Mouse (Mus musculus): Measurements from ENCODE around the gene Rps6ka3.

Rps6ka3 gene

DNA sequence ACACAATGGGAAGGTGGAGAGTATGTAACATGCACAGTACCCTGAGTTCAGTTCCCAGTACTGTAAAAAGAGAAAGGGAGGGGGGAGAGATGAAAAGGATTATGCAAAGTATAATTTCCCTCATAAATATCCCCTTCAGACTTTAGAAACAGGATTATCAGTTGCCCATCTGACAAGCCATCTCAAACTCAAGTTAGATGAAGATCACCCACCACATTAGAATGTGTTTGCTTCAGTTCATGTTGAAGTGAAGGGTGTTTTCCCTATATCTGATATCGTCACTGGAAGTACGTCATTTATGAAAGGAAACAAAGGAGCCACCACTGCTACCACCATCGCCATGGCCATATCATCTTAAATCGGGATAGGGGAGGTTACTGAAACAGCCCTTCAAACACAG is at the start of gene Rps6ka3:
Rps6ka3 (plus strand) TSS at position 301 of the 400 bp plus-strand sequence.
- DNase-seq (ENCODE audit: low spot score in 2 of 2): no peak

DNA sequence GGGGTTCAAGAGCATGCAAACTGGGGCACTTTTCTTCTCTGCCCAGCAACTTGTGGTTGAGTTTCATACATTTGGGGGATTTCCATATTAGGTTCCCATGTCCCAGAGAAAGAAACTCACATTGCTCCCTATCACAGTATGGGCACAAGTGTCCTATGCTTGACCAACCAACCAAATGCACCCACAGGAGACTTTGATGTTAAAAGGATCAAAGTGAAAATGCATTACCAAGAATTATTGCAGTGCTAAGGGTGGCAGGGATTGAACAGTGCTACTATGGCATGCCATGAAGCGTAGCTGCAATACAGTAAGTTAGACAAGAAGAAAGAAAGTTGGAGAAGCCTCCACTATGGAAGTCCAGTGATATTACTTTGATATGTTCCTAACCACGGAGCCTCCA is 40.9 kb upstream of the Rps6ka3 start:
- no peak for DNase-seq (ENCODE audit: low spot score in 2 of 2)

DNA sequence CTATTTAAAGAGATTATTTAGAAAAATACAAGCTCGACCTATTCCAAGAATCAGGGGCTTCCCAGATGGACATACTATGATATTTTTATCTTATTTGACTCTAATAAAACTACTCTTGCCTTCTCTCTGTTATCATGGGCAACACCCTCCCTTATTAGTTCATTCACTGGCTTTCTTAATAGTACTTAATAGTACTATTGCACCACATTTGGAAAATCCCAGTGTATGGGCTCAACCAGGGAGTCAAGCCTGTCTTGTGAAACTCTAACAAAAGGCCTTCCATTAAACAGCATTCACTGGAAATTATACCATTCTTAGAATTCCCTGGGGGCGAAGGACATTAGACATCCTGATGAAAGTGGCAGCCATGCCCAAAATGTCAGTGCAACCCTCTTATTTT is 38.5 kb upstream of the Rps6ka3 start:
- no peak for DNase-seq (ENCODE audit: low spot score in 2 of 2)

DNA sequence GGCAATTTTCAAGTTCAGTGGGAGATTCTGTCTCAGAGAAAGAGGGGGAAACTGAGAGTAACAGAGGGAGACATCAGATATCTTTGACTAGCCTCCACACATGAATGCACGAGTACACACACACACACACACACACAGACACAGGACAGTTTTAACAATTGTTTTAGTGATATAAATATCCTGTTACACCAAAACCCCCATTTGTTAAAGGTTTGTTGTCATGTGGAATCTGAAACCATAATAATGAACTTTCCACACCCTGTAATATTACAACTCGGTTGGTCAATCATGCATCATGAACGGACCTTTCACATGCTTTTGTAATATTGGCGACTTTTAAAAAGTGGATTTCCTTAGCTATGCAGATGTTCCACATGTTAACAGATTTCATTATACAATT is 18.5 kb upstream of the Rps6ka3 start:
- DNase-seq (ENCODE audit: low spot score in 2 of 2): no peak

DNA sequence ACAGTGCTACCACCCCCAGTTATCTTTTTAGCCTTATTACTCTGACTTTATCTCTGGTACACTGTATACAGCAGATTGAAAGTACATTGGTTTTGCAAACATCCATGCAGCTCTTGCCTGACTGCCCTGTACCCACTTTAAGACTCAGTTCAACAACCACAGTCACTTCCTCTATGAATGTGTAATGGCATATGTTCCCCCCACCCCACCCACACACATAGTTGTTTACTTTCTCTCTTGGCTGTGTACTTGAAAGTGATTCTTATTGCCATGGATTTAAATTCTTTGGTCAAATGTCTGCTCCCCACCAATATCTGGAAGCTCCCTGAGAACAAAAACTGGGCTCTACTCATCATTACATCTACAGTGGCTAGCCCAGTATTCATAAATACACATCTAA is 10.6 kb upstream of the Rps6ka3 start:
- no peak for DNase-seq (ENCODE audit: low spot score in 2 of 2)

DNA sequence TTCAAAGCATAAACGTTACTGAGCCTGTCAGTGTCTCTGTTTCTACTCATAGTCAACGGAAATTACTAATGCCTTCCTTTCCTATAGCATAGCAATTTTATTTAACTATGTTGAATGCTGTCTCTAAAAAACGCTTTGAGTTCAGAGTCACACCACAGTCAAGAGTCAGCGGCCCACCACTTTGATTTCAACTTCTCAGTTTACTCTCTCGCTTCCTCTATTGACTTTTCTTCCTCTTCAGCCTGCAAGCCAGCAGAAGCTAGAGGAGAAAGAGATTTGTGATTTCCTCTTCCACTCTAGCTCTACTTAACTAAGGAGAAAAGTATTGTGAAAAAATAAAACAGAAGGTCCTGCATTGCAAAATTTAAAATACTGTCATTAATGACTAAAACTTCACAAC is 10.0 kb upstream of the Rps6ka3 start:
- no peak for DNase-seq (ENCODE audit: low spot score in 2 of 2)

DNA sequence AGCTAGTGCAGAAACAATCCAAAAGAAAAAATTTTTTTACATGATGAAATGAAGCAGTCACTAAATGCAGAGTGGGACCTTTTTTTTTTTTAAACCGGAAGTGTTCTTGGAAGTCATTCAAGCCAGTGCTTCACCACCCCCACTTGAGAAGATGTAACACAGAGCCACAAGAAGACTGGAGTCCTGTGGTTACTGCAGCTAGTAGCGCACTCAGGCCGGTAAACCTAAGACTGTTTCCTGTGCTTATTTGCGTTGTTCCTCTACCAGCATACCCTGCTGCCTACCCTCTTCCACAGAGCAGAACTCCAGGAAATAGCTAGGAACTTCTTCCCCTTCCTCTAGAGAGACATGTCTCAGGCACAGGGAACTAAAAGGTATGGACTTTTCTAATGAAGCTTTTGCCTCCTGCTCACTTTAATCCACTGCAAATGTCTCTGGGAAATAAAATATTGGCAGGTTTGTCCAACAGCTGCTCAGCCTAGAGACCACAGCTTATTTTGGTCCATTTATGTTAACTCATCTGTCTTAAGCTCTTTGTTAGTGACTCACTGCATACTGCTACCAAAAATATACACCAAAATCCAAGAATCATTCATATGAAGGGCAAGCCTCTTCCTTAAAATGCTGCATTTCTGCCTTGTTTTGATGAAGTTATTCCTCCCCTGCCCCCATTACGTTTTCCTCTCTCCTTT is 931 bp downstream of the Rps6ka3 start:
- DNase-seq (ENCODE audit: low spot score in 2 of 2): peak in 1 of 2 experiments; percentile 3

DNA sequence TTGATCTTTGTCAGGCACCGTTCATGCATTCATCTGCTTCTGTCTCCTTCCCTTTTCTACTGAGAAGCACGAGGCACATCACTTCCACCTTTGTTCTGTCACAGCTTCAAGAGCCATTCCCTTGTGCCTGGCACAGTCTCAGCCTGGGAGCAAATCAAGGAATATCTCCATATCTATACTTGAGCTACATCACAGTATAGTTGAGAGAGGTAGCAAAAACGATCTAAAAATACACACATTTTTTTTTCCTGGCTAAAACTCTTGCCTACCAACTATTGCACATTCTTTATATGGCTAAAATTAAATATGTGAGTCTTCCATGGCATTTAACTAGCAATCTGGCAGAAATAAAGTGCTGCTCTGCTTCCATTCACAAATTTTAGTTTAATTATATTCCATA is 5.1 kb downstream of the Rps6ka3 start:
- no peak for DNase-seq (ENCODE audit: low spot score in 2 of 2)

DNA sequence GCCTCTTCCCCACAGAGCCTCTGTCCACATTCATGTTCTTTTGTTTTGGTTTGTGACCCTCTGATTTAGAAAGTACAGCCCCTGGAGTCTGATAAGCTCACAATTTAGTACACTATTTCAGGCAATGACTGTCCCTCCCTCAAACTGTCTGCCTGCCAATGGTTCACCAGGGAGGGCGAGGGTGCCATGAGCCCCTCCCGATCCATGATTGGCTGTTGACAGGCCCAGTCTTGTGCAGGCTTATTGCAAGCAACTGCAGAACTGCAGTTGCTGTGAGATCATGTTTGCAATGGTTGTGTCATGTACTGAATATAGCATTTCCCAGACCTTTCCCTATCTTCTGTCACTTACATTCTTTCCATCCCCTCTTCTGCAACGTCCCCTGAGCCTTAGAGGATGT is 12.4 kb downstream of the Rps6ka3 start:
- DNase-seq (ENCODE audit: low spot score in 2 of 2): no peak

DNA sequence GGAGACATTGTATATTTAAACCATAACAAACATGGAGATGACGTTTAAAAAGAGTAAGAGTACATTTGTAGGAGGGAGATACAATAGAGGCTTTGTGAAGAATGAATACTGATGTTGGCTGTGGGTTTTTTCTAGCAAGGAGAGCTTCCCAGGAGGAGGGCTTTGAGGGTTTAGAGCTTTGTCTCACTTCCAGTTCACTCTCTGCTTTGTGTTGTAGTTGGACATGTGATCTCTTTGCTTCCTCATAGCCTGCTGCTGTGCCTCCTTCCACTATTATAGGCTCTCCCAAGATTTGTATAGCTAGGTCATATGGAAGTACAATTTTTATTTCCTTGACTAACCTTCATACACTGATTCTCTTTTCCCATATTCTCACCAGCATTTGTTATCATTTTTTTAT is 27.2 kb downstream of the Rps6ka3 start:
- no peak for DNase-seq (ENCODE audit: low spot score in 2 of 2)

DNA sequence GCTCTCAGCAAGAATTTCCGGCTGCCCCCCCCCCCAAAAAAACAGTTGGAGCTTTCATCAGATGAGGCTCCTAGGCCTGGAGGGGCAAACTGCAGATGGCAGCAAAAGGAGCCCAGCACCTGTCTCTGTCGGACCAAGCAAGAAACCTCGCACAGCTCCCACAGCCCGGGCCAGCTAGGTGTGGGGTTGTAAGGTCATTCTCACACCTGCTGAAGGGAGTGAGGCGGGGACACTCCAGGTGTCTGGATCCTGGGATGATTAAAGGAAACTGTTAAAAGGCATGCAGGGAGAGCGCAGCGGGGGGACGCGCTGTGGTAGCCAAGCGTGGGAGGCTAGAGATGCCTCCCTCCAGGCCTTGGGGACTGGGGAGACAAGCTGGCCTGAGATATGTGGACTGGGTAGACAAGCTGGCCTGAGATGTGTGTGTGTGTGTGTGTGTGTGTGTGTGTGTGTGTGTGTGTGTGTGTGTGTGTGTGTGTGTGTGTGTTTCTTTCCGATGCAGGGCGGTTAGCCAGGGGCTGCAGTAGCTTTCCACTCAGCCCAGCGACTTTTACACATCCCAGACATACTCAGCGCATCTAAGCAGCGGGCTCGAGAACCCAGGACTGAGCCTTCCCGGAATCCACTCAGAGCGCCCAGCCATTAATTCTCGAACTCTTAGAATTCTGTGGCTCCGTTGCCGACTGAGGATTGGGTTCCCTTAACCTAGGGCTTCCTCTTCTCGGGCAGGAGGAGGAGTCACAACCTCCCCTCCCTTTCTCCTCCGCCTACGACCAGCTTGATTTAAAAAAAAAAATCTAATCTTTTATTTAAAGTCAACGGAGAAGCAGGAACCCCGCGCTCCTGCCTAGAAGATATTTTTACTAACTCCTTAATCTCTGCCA is 44.1 kb downstream of the Rps6ka3 start:
- peak; percentile 39 to 44 for DNase-seq (ENCODE audit: low spot score in 2 of 2)

DNA sequence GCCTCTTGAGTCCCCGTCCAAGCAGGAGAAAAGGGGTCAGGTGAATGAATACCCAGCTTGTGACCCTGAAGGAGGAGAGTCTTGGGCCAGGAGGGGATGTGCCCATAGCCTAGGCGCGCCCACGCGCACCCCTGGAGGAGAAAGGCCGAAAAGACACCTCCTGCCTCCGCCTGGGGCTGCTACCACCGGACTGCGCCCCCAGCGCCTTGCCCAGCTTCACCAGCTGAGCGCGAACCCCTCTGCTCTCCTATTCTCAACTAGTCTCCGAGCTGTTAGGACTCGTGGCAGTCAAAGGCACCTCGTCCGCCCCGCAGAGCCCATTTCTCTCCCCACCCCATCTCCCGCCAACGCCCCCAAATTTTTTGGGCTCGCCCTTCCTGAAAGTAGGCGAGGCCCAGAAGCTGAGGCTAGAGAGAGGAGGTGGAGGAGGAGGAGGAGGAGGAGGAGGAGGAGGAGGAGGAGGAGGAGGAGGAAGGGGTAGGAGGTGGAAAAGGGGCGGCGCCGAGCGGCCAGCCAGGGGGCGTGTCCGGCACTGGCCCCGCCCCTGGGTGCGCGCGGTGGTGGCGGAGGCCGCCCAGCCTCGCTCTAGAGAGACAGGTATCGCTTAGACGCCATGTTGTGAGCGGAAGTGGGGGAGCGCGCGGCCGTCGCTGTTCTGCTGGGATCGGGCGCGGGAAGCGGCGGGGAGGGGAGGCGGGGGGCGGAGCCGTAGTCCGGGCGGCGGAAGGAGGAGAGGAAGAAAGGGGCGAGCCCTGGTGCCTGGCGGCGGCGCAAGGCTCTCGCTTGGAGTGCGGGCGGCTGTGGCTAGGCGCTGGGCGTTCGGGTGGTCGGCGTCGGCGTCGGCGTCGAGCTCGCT is 45.2 kb downstream of the Rps6ka3 start:
- peak; percentile 87 to 88 for DNase-seq (ENCODE audit: low spot score in 2 of 2)

DNA sequence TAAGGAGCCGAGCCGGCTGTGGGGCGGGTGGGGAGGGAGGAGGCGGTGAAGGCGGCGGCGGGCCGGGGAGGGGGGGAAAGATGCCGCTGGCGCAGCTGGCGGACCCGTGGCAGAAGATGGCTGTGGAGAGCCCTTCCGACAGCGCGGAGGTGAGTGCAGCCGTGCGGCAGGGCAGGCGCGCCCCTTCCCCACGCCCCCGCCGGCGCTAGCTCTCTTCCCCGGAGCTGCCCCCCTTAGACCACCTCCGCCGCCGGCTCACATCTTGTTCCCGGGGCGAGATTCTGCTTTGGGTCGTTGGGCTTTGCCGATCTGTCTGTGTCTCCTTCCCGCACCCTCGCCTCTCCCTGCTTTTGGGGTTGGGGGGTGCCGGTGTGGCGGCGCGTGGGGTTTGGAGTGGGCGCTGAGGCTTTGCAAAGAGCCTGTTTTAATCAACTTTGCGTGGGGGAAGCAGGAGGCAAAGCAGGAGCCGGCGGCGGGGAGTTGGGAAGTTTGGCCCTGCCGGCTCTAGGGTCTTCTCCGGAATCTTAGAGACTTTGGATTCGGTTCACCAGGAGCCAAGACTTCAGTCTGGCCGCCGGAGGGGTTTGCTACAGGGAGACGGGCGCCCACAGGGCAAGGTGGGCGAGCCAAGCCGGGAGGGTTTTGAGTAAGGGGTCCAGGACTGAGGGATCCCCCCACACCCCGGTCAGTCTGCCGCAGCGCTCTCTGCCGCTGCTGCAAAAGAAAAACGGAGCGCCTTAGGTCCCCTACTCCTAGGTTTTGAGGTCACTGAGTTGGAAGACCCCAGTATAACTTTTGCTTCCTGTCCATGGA is 46.1 kb downstream of the Rps6ka3 start:
- peak in 1 of 2 experiments; percentile 43 for DNase-seq (ENCODE audit: low spot score in 2 of 2)

DNA sequence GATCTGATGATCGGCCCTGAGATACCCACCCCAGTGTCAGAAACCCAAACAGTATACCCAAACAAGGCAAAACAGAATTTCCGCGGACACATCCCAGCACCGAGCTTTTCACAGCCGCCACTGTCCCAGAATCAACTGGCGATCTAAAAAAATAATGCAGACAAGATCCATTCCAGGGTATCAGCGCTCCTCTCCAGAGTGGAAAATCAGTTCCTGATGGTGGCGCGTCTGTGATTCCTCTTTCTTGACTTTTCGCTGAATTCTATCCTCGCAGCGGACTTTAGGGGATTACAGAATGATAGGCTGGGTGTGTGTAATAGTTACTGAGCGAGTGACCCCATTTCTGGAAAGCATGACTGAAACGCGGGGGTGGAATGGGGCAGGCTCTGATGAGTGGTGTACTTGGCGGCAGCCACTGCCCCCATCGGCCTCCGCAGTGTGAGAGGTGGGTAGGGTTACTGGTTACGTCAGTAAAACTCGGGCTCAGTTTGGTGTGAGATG is 46.9 kb downstream of the Rps6ka3 start:
- peak; percentile 4 to 15 for DNase-seq (ENCODE audit: low spot score in 2 of 2)

DNA sequence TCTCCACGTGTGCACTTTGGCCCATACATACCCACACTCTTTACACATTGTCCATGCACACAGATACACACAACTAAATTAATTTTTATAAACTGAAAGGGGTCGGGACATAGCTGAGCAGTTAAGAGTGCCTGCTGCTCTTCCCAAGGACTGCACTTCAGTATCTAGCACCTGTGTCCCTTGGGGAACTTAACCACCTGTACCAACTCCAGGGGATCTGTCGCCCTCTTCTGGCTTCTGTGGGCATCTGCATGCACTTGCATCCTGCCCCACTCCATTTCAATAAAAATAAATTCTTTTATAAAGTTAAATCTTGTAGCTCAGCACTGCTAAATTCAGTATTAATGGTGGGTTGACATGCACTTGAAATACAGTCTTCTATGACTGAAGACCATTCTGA is 54.6 kb downstream of the Rps6ka3 start:
- DNase-seq (ENCODE audit: low spot score in 2 of 2): peak in 1 of 2 experiments; percentile 23

DNA sequence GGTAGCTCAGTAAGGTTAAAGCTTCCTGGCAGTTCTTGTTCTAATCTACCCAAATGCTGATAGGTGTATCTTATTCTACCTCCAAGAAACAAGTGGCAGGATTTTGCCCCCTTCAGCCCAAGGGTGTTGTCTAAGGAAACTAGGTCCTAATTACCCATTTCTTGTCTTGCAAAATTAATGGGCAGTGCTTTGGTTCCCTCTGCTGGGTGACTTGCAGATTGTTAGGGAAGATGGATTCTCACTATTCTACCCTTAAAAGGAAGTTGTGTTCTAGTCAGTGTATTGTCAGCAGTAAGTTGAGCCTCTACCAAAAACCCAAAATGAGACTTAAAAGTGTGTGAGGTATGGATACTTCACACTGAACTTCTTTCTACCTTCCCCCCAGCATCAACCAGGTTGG is 59.0 kb downstream of the Rps6ka3 start:
- peak in 1 of 2 experiments; percentile 37 for DNase-seq (ENCODE audit: low spot score in 2 of 2)

DNA sequence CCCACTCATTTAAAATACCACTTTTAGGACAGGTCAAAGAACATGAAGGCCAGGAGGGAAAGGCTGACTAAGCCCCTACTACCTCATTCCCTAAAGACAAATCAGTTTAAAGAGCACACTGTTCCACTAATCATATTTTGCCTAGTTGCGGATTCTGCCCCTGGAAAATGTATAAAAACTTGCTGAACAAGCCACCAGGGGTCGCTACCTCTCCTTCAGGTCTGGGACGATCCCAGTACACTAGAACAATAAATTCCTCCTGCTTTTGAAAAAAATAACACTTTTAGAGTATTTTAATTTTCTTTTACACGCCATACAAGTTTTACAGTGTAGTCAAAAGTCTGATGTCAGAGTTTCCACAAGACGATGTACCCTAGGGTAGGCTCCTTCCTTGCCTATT is 76.7 kb downstream of the Rps6ka3 start:
- DNase-seq (ENCODE audit: low spot score in 2 of 2): no peak

DNA sequence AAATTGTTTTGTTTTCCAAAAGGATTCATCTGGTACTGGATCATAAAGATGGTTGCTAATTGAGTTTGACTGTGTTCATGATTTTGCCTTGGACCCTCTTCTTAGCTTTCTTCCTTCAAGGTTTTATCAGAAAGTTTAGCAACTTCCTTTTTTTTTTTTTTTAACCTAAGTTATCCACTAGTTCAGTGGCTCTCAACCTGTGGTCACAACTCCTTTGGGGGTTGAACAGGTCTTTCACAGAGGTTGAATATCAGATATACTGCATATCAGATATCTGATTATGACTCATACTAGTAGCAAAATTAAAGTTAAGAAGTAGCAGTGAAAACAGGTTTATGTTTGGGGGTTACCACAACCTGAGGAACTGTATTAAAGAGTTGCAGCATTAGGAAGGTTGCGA is 85.8 kb downstream of the Rps6ka3 start:
- DNase-seq (ENCODE audit: low spot score in 2 of 2): no peak

DNA sequence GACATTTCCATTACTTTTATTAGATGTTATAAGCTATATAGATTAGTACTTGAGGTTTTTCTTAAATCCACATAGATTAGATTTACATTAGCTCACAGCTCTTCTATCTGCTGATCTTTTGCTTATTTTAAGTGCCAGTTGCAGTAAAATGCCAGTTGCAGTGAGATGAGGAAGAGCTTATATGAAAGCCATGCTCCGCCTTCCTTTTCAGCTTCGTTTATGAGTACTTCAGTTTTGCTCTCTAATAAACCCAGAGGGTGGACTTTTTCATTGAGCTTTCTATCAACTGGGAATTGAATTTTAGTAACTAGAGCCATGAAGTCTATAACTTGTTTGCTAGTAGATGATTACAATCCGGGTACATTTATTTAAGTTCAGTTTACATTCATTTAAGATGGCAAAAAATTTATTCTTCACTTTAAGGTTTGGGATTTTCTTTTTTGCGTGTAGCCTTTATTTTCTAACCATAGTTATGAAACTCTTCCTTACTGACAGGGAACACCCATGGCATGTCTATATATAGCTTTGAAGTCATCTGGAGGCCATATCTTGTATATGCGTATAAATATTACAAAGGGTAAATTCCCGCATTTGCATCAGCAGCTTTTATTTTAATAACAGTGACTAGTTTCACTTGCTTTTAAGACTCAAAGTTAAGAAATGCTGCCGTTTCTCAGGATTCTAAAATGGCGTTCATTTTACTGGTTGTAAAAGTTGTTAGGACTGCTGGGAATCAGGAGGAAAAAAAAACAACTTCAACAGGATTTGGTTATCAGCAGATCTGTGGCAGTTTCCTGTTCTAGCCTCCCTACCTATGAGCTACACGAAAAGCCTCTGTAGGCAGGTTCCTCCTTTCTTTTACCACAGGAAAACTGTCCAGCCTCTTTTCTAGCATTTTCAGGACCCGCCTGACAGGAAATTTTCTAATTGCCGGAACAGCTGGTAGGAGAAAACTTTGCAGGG is 92.5 kb downstream of the Rps6ka3 start:
- DNase-seq (ENCODE audit: low spot score in 2 of 2): no peak

DNA sequence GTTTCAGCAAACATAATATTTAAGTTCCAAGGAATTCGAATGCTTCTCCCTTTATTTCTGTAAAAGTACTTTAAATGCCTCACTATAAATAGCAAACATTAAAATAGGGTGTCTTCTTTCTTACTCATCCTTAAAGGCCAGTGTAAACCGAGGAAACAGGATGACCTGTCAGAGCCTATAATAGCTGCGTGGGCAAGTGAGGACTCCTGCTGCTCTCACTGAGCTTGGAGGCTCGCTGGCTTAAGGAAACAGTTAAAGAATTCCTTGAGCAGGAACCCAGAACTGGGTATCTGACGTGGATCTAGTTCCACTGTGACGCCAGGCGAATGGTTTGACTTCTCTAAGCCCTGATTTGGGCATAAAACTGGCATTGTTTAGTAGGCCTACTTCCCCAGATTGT is 105.2 kb downstream of the Rps6ka3 start:
- no peak for DNase-seq (ENCODE audit: low spot score in 2 of 2)
